Mouse (Mus musculus) layer of hippocampus, adult 11-12 months (tissue): Measurements from ENCODE around the gene Dok4.
"Not testable (repeated sequence)": the region's sequence is repeated elsewhere in the genome, so short reads cannot be mapped to it uniquely, and the experiment has no call there.

Experiments
- DNase-seq: peaks from one replicate; pipeline ENCODE4 v3.0.0; 2022; ENCODE audit warnings: low spot score

Gene Dok4

DNA sequence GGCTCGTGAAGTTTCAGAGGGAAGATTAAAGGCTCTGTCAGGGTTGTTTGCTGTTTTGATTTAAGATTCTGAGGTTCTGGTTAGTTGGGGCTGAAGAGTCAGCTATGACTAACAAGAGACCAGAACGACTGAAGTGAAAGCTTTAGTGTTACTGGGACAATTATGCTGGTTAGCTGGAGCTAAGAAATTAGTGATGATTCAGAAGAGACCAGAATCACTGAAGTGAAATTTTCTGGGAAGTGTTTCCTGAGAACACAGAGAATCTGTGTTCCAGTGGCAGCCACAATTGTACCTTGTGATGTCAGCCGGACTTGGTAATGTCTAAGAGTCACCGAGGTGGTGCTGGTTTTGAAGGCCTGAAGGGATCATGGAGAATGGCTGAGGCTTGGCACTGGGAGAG, 4.6 kb upstream of the Dok4 start:
- DNase-seq = no peak

- DNase-seq = no peak
Measured at GRCm38 (mm10) chr8:94876820-94877219, 690 bp upstream of the Dok4 start.

GRCm38 (mm10) chr8:94875871-94876150, 319 bp downstream of the Dok4 start:
- no peak for DNase-seq

DNA sequence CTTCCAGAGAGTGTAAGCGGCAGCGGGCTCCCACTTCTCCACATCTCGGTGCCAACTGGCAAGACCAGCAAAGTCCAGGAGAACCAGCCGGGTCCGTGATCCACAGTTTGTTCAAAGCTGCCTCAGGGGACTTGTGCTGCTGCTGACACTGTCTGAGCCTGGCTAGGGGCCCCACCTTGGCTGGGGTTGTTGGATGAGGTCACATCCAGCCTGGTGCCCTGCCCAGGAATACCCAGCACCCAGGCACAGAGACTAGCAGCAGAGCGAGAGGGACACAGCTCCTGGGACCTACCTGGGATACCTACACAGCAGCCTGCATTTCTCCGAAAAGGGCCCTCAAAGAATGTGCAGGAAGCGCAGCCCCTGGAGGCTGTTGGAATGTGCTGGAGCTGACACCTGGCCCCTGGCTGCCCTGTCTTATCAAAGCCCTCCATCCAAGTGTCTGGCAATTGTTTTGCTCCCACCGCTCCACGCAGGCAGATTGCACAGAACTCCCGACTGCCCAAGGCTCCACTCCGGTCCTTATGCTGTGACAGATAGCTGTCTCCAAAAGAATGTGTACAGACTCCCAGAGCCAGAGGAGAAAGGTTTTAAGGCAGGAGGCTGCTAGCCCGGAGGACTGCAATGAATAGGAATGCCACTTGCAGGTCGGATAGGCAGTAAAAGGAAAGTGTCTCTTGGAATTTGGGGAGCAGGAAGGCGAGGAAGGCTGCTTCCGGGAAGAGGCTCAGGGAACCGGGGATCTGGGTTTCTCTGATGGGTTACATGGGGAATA, 847 bp downstream of the Dok4 start:
- no peak for DNase-seq

DNA sequence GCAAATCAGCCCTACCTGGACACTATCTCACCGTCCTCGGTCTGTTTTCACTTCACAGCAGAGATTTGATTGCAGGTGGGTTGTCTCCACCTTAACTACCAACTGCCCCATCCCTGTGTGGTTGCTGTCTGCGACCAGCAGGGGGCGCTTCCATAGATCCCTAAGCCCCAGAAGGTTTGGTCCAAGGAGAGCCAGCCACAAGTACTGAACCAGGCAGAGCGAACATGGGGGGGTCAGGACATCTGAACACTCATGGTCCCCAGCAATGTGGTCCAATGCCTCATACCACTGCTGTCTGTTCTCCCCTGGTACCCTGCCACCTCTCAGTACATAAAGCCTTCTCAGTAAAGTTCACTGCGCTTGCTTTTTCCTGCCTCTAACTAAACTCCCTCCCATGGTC, 1.8 kb downstream of the Dok4 start:
- DNase-seq = peak; percentile 76

DNA sequence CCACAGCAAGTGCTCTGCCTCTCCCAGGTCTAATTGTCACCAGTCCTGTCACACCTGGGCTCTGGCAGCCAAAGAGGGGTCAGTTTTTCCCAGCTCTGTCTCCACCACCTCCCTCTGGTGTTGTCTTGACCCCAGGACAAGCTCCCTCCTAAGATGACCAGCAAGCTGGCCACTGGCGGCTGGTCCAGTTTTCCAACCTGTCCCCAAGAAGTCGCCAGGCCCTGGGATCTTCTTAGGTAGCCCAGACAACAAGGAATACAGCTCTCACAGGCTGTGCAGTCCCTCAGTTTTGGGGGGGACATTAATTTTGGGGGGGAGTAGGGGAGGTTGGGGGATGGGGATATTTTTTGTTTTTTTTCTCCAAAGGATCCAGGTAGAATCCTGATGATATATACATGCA, 3.6 kb downstream of the Dok4 start:
- DNase-seq = no peak

GRCm38 (mm10) chr8:94872156-94872555, 4.0 kb downstream of the Dok4 start:
- no peak for DNase-seq

GRCm38 (mm10) chr8:94871108-94871894, 4.8 kb downstream of the Dok4 start:
- peak; percentile 73 for DNase-seq

DNA sequence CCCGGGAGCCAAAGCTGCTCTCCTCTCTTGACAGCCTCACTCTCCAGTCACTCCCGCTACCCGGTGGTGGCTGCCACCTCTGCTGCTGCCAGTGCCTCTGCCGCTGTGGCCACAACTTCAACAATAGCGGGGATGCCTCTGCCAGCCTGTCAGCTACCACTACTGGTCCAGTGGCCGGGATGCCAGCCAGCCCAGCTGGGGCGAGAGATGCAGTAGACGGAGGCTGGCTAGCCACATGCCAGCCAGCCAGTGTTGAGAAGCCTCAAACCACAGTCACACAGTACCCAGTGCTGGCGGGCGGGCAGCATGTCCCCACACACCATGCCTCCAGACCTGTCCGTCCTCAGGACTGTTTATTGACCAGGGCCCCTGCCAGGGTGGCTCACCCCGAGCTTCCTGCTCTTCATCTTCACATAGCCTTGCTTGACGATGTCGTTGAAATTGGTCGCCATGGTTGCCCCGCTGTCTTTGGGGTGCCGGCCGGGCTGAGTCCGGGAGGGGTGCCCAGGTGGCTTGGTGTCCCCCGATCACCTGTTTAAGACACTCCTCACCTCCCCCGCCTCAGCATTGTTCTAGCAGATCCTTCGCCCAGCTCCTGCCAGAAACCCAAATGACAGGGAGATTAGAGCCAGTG, 5.5 kb downstream of the Dok4 start:
- peak; percentile 77 for DNase-seq

DNA sequence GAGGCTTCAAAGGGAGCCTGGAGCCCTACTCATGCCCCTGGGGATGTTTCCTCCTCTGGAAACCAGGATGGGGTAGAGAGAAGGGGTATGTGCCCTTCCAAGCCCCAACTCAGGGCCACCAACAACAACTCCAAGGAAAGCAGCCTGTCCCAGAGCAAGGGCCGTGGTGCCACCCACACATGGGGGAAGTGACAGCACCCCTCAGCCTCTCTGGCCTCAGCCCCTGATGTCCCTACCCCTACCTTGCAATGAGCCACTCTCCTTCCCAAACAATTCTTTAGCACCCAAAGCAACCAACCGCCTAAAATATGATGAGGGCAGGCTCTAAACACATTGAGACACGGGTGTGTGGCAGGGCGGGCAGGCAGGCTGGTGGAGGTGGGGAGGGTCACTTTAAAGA, 6.1 kb downstream of the Dok4 start:
- DNase-seq = no peak

GRCm38 (mm10) chr8:94869146-94869545, 7.0 kb downstream of the Dok4 start:
- DNase-seq = no peak

DNA sequence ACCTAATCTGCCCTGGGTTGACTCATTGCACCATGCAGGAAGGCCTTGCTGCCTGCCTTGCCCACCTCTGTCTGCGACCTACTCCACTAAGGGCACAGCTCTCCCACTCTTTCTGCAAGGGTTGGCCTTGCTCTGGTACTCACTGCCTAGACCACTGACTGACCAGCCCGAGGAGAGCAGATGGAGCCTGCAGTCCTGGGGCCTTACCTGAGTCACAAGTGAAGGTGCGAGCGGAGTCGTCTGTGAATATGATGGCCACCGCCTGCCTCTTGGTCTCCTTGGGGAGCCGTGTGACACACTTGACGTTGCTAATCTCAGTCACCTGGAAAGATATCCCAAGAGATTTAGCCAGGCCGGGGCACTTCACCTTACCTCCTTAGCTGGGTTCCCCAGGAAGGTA, 9.2 kb downstream of the Dok4 start:
- no peak for DNase-seq

GRCm38 (mm10) chr8:94865292-94865691, 10.8 kb downstream of the Dok4 start:
- no peak for DNase-seq

GRCm38 (mm10) chr8:94863897-94864673, 12.0 kb downstream of the Dok4 start:
- no peak for DNase-seq

GRCm38 (mm10) chr8:94862487-94863220, 13.5 kb downstream of the Dok4 start:
- DNase-seq = no peak

DNA sequence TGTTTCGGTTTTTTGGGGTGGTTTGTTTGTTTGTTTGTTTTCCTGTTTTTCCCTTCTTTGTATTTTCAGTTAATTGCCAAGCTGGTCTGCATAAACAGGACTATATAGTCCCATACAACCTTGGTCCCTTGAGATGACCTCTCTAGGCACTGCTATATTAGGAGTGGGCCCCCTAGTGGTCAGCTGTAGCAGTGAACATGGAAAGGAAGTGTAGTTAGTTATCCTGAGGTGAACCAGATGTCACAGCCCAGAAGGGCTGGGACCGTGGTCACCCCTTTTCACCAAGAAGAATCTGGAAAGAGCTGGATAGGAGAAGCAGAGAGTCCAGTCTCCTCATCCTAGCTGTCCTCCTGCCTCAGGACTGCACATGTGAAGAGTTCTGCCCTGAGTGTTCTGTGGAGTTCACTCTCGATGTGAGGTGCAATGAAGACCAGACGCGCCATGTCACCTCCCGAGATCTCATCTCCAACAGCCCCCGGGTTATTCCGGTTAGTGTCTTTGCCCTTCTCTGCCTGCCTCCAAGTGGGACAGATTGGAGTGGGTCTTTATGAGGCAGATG, 14.7 kb downstream of the Dok4 start:
- DNase-seq = peak; percentile 71

GRCm38 (mm10) chr8:94857346-94858173, 18.6 kb downstream of the Dok4 start, which contains the start of gene Polr2c:
Polr2c (plus strand) TSS chr8:94857450.
- DNase-seq = peak; percentile 89

- DNase-seq = no peak
Measured at GRCm38 (mm10) chr8:94857011-94857345, 19.2 kb downstream of the Dok4 start.

- DNase-seq = not testable (repeated sequence)
Measured at GRCm38 (mm10) chr8:94854761-94855160, 21.4 kb downstream of the Dok4 start.

- DNase-seq = no peak
Measured at GRCm38 (mm10) chr8:94850049-94850448, 26.1 kb downstream of the Dok4 start.

DNA sequence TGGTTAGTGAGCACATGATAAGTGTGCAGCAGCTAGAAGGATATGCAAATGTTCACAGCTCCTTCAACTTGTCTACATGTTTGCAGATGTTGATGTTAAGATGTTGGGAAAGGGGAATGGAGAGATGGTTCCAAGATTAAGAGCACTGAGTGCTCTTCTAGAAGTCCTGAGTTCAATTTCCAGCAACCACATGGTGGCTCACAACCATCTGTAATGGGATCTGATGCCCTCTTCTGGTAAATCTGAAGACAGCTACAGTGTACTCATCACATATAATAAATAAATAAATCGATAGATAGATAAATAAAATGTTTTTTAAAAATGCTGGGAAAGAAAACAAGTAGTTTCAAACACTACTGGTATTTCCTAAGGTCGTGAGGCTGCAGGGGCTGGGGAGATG, 34.9 kb downstream of the Dok4 start:
- DNase-seq = no peak
